Mouse (Mus musculus) megakaryocyte, embryonic 14.5 days (primary cell): ENCODE measurements around the gene Serf2.
"Not testable (repeated sequence)": the region's sequence is repeated elsewhere in the genome, so short reads cannot be mapped to it uniquely, and the experiment has no call there.

Experiments used
- FLI1 ChIP-seq: IDR thresholded peaks from 2 replicates; pipeline ENCODE4 v1.6.1; 2012; ENCODE audit warnings: low read length, inconsistent platforms, mixed read lengths
- GATA1 ChIP-seq: IDR thresholded peaks from 3 replicates; pipeline ENCODE4 v1.6.1; 2012; ENCODE audit warnings: mixed read lengths, low read length, inconsistent platforms, borderline replicate concordance

DNA sequence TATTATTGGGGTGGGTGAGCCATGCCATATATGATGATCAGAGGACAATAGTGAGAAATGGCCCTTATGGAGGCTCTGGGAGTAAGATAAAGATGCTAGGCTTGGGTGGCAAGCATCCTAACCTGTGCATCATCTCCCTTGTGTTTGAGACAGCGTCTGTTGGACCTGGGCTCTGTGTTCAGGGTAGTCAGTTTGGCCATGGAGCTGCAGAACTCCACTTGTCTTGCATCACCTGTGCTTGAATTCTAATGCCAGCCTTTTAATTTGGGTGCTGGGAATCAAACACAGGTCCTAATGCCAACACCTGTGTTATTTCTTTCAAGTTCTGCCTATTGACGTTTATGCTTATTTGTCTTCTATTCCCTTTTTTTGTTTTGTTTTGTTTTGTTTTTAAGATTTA, 26.3 kb downstream of the Serf2 start:
- not testable (repeated sequence) for TF ChIP-seq GATA1, FLI1
